Mouse (Mus musculus) frontal cortex, adult 2 months (tissue): ENCODE data around the gene Mylk4. TPM values are rescaled to one million over a fixed set of nuclear protein-coding genes. Genes with fewer than 3 reads are reported as not detected.
A peak's percentile ranks its signal among the peaks of the same experiment; 100 is the strongest.

Experiments
- DNase-seq, 2 experiments: peaks; one replicate each; pipeline ENCODE4 v3.0.0; 2022; ENCODE audit warnings: low spot score in 1 of 2; ENCODE audit errors: extremely low spot score in 1 of 2
- polyA plus RNA-seq: library from polyadenylated mRNA; depleted of rRNA; stranded (reverse); fragments of >200 nt; gene quantifications from 2 replicates; pipeline ENCODE4 v1.2.3, GENCODE M21; 2012

The Mylk4 gene
- polyA plus RNA-seq, 1 experiment: 0.26 TPM

- peak in 1 of 2 experiments; percentile 49 for DNase-seq
Observed at GRCm38 (mm10) chr13:32799131-32799530, 15.4 kb upstream of the Mylk4 start.

GRCm38 (mm10) chr13:32797085-32797484, 13.3 kb upstream of the Mylk4 start:
- no peak for DNase-seq

GRCm38 (mm10) chr13:32795166-32795565, 11.4 kb upstream of the Mylk4 start:
- no peak for DNase-seq

- DNase-seq: no peak
Observed at GRCm38 (mm10) chr13:32794619-32795018, 10.9 kb upstream of the Mylk4 start.

GRCm38 (mm10) chr13:32789781-32790180, 6.0 kb upstream of the Mylk4 start:
- DNase-seq: no peak

GRCm38 (mm10) chr13:32787584-32787983, 3.8 kb upstream of the Mylk4 start:
- DNase-seq: no peak

- DNase-seq: peak in 1 of 2 experiments; percentile 32
Observed at GRCm38 (mm10) chr13:32783055-32783454, 699 bp downstream of the Mylk4 start.

- DNase-seq: no peak
Observed at GRCm38 (mm10) chr13:32778861-32779260, 4.9 kb downstream of the Mylk4 start.

- no peak for DNase-seq
Observed at GRCm38 (mm10) chr13:32776350-32776749, 7.4 kb downstream of the Mylk4 start.

- DNase-seq: peak in 1 of 2 experiments; percentile 18
Observed at GRCm38 (mm10) chr13:32775889-32776288, 7.9 kb downstream of the Mylk4 start.

- no peak for DNase-seq
Observed at GRCm38 (mm10) chr13:32769960-32770359, 13.8 kb downstream of the Mylk4 start.

GRCm38 (mm10) chr13:32768104-32768503, 15.7 kb downstream of the Mylk4 start:
- DNase-seq: peak; percentile 14 to 80

- DNase-seq: no peak
Observed at GRCm38 (mm10) chr13:32764448-32764847, 19.3 kb downstream of the Mylk4 start.

- no peak for DNase-seq
Observed at GRCm38 (mm10) chr13:32763141-32763540, 20.6 kb downstream of the Mylk4 start.

- no peak for DNase-seq
Observed at GRCm38 (mm10) chr13:32760795-32761194, 23.0 kb downstream of the Mylk4 start.

- no peak for DNase-seq
Observed at GRCm38 (mm10) chr13:32759036-32759435, 24.7 kb downstream of the Mylk4 start.

GRCm38 (mm10) chr13:32752066-32752657, 31.6 kb downstream of the Mylk4 start:
- peak in 1 of 2 experiments; percentile 32 for DNase-seq

GRCm38 (mm10) chr13:32750507-32750906, 33.2 kb downstream of the Mylk4 start:
- DNase-seq: no peak

GRCm38 (mm10) chr13:32748421-32748820, 35.3 kb downstream of the Mylk4 start:
- no peak for DNase-seq

GRCm38 (mm10) chr13:32741161-32741560, 42.6 kb downstream of the Mylk4 start:
- DNase-seq: no peak

GRCm38 (mm10) chr13:32731283-32731682, 52.5 kb downstream of the Mylk4 start:
- DNase-seq: peak in 1 of 2 experiments; percentile 11

- no peak for DNase-seq
Observed at GRCm38 (mm10) chr13:32724606-32725005, 59.1 kb downstream of the Mylk4 start.

- peak in 1 of 2 experiments; percentile 28 for DNase-seq
Observed at GRCm38 (mm10) chr13:32721717-32722116, 62.0 kb downstream of the Mylk4 start.
